Mouse (Mus musculus) hindbrain, embryonic 16.5 days (tissue): ENCODE measurements around the gene Map1b. TPM values are rescaled to one million over a fixed set of nuclear protein-coding genes. Genes with fewer than 3 reads are reported as not detected.

Experiments used
- ATAC-seq: fragments of 200-750 bp; cut with Nextera tagmentation; 2 replicates; pipeline ENCODE4 v1.8.0; 2017; ENCODE audit warnings: moderate TSS enrichment, moderate library complexity
- H3K27ac ChIP-seq: fragments of 300-500 bp; sonication (generic); 2 replicates; pipeline ENCODE4 v1.5.1; 2014; ENCODE audit warnings: low read depth, mild to moderate bottlenecking, control low read depth, low read length, moderate library complexity
- H3K27me3 ChIP-seq: fragments of 300-500 bp; sonication (generic); replicated peaks from 2 replicates; pipeline ENCODE4 v1.6.1; 2014; ENCODE audit warnings: low read length; ENCODE audit not compliant: control insufficient read depth, insufficient read depth
- H3K36me3 ChIP-seq: fragments of 300-500 bp; sonication (generic); 2 replicates; pipeline ENCODE4 v1.6.1; 2014; ENCODE audit warnings: mild to moderate bottlenecking, low read length, moderate library complexity, mixed read lengths; ENCODE audit not compliant: control insufficient read depth, insufficient read depth
- H3K4me1 ChIP-seq: fragments of 300-500 bp; sonication (generic); 2 replicates; pipeline ENCODE4 v1.6.1; 2014; ENCODE audit warnings: low read depth, low read length; ENCODE audit not compliant: control insufficient read depth, insufficient read depth
- H3K4me2 ChIP-seq: fragments of 300-500 bp; sonication (generic); 2 replicates; pipeline ENCODE4 v1.6.1; 2014; ENCODE audit warnings: mild to moderate bottlenecking, low read length, control low read depth, moderate library complexity
- H3K4me3 ChIP-seq: fragments of 300-500 bp; sonication (generic); 2 replicates; pipeline ENCODE4 v1.5.1; 2014; ENCODE audit warnings: mild to moderate bottlenecking, low read length, control low read depth, moderate library complexity
- H3K9ac ChIP-seq: fragments of 300-500 bp; sonication (generic); 2 replicates; pipeline ENCODE4 v1.6.1; 2014; ENCODE audit warnings: low read depth, mild to moderate bottlenecking, control low read depth, low read length, moderate library complexity
- H3K9me3 ChIP-seq: fragments of 300-500 bp; sonication (generic); 2 replicates; pipeline ENCODE4 v1.6.1; 2014; ENCODE audit warnings: mild to moderate bottlenecking, low read length, moderate library complexity; ENCODE audit not compliant: control insufficient read depth
- WGBS: fragments of 180-500 bp; shearing (Covaris S2); extraction: QIAGEN DNeasy Blood & Tissue Kit; methylation state at CpG from one replicate; pipeline ENCODE4 v1.1.7; 2014; 5-methylcytosine and 5-hydroxymethylcytosine counted together
- polyA plus RNA-seq: library from polyadenylated mRNA; unstranded; fragments of >200 nt; fragmentation: Nextera tagmentation; extraction: Ambion mirVana; gene quantifications from 2 replicates; pipeline ENCODE4 v1.2.1, GENCODE M21; 2015

The Map1b gene
- polyA plus RNA-seq, 1 experiment from 2014 or later = 2,195 TPM

- ATAC-seq = no peak
- Histone ChIP-seq H3K4me3 (peak overlapping the region; percentile 86), H3K9ac (peak overlapping the region; percentile 94), H3K4me1 (peaks cover 27% of the 10 kb centered on the region), H3K36me3 (no peaks in the 10 kb centered on the region), H3K27ac (peak overlapping the region; percentile 99), H3K9me3 (no peaks in the 10 kb centered on the region), H3K27me3 (no peaks in the 10 kb centered on the region), H3K4me2 (peak overlapping the region; percentile 89)
- WGBS = 4% methylated on average over 10 of the region's 10 CpGs
These were observed 2.4 kb downstream of the Map1b start for GRCm38 (mm10) chr13:99513990-99514389.

- H3K9me3 ChIP-seq = no peaks in the 10 kb centered on the region
These were observed 3.2 kb downstream of the Map1b start for GRCm38 (mm10) chr13:99513138-99513537.

DNA sequence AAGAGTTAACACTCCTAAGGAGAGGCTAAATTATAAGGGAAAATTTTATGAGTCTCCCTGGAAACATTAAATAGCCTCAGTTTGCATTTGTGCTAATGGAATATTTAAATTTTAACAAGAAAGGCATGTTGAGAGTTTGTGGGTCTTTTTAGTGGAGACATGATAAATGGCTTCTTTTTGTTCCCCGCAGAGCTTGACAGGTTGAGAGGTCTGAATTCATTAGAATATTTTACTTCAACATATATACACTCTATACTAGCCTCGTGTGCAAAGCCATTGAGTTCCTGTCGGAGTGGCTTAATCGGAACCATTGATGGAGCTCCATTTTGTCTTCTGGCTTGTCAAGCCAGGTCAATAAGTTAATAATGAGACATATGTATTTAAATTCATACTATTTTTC lies 6.4 kb downstream of the Map1b start:
- H3K27ac ChIP-seq = no peak overlapping the region
- H3K4me1 ChIP-seq = peaks cover 33% of the 10 kb centered on the region
- peak overlapping the region; percentile 47 for H3K4me2 ChIP-seq
- 24% methylated on average over 4 of the region's 4 CpGs for WGBS
- H3K36me3 ChIP-seq = peaks cover 21% of the 10 kb centered on the region
- H3K9ac ChIP-seq = no peak overlapping the region
- no peaks in the 10 kb centered on the region for H3K27me3 ChIP-seq
- no peak for ATAC-seq
- H3K9me3 ChIP-seq = no peaks in the 10 kb centered on the region
- no peak overlapping the region for H3K4me3 ChIP-seq

More at GRCm38 (mm10) chr13:99513138-99513537, 3.2 kb downstream of the Map1b start:
- H3K9ac ChIP-seq = peak overlapping the region; percentile 72
- peak; percentile 14; the same call in 1 of the 2 replicates for ATAC-seq
- peak overlapping the region; percentile 89 for H3K4me2 ChIP-seq
- H3K4me3 ChIP-seq = peak overlapping the region; percentile 86
- H3K36me3 ChIP-seq = peaks cover 3% of the 10 kb centered on the region; the same call in 1 of the 2 replicates
- H3K27ac ChIP-seq = peak overlapping the region; percentile 76
- no peaks in the 10 kb centered on the region for H3K27me3 ChIP-seq
- 0% methylated on average over 7 of the region's 7 CpGs for WGBS
- H3K4me1 ChIP-seq = peaks cover 33% of the 10 kb centered on the region

- 42% methylated on average over 2 of the region's 2 CpGs for WGBS
- peaks cover 21% of the 10 kb centered on the region for H3K36me3 ChIP-seq
- no peak overlapping the region for H3K4me3 ChIP-seq
- H3K4me1 ChIP-seq = peaks cover 56% of the 10 kb centered on the region
- H3K27me3 ChIP-seq = no peaks in the 10 kb centered on the region
- no peak overlapping the region for H3K9ac ChIP-seq
- H3K4me2 ChIP-seq = no peak overlapping the region
- no peak overlapping the region for H3K27ac ChIP-seq
- ATAC-seq = no peak
- H3K9me3 ChIP-seq = no peaks in the 10 kb centered on the region
These were observed 9.8 kb downstream of the Map1b start for GRCm38 (mm10) chr13:99506580-99506962.

DNA sequence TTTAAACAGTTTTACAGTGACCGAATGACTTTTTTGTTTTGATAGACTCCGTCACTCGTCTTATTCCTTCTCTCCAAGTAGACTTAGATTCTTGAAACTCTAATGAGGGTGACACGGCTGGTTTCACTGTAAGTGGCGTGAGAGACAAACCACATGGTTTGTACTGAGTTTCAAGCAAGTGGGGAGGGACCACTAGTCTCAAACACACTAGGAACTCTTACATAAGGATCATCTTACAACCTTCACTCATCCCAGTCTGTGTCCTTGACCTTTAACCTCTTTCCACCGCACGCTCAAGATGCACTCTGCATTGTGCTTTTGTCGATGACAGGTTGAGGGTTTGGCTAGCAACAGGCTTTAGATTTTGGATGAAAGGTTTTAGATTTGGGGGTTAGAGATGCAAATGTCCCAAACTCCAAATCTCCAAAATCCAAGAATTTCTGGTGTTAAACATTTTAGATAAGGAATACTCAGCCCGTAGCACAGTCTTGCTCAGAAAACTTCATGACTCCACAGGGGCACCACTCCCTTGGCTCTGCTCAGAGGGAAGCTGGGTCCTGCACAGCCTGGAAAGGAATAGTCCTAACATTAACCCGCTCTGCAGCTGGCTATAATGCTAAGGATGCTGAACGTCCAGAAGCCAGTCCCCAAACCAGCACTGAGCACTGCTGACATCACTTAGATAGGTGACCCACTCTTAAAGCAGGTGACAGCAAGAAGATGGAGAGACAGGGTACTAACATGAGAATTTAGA lies 10.3 kb downstream of the Map1b start:
- ATAC-seq = no peak
- Histone ChIP-seq H3K9me3 (no peaks in the 10 kb centered on the region), H3K4me1 (peaks cover 56% of the 10 kb centered on the region), H3K36me3 (peaks cover 21% of the 10 kb centered on the region), H3K4me3 (no peak overlapping the region), H3K9ac (no peak overlapping the region), H3K27ac (no peak overlapping the region), H3K27me3 (no peaks in the 10 kb centered on the region), H3K4me2 (no peak overlapping the region)
- 75% methylated on average over 11 of the region's 11 CpGs for WGBS

DNA sequence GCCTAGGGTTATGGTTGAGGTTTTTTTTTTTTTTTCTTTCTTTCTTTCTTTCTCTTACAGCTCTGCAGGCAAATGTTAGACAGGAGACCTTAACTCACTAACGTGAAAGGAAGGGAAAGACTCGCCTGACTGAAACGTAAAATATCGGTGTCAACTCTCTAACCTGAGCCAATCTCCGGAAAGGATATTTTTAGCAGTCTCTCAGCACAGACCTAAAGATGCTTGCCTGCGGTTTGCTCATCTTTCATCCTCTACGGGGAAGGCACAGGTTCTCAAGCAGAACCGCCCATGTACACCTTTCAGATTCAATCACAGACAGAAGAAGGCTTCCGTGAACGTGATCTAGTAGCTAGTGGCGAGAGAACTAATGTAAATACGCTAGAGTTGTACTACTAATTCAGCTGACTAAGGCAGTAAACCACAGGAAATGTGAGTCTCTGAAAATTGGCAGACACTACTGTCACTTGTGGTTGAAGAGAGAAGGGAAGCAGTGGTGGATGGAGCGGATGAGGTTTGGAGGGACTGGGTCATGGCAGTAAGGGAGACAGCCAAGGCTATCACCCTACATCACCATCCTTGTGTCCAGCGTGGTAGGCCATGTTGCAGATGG lies 12.9 kb downstream of the Map1b start:
- H3K36me3 ChIP-seq = peaks cover 21% of the 10 kb centered on the region
- 78% methylated on average over 14 of the region's 14 CpGs for WGBS
- peaks cover 49% of the 10 kb centered on the region for H3K4me1 ChIP-seq
- H3K27me3 ChIP-seq = no peaks in the 10 kb centered on the region
- H3K4me3 ChIP-seq = no peak overlapping the region
- no peaks in the 10 kb centered on the region for H3K9me3 ChIP-seq
- no peak for ATAC-seq
- H3K4me2 ChIP-seq = no peak overlapping the region; the same call in 1 of the 2 replicates
- H3K27ac ChIP-seq = no peak overlapping the region
- H3K9ac ChIP-seq = no peak overlapping the region

DNA sequence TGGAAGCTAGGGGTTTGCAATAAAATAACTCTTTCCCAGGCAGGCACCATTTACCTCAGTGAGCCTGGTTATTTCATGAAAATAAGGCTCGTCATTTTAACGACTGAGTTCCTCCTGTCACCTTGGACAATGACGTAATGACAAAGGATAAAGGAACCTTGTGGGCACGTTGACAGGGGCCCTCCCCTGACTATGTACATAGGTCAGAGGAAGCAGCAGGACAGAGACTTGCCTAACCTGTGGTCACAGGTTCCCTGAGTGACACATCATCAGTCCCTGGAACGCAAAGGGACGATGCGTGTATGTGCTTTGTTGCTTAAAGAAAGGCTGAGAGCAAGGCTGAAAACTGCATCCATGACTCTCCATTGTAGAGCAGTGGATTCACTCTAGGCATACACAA lies 13.4 kb downstream of the Map1b start:
- Histone ChIP-seq H3K27ac (no peak overlapping the region), H3K36me3 (peaks cover 16% of the 10 kb centered on the region), H3K27me3 (no peaks in the 10 kb centered on the region), H3K4me3 (no peak overlapping the region), H3K4me2 (peak overlapping the region; percentile 24; the same call in 1 of the 2 replicates), H3K9me3 (no peaks in the 10 kb centered on the region), H3K9ac (peak overlapping the region; percentile 51; the same call in 1 of the 2 replicates), H3K4me1 (peaks cover 44% of the 10 kb centered on the region)
- WGBS = 30% methylated on average over 7 of the region's 7 CpGs
- ATAC-seq = no peak

DNA sequence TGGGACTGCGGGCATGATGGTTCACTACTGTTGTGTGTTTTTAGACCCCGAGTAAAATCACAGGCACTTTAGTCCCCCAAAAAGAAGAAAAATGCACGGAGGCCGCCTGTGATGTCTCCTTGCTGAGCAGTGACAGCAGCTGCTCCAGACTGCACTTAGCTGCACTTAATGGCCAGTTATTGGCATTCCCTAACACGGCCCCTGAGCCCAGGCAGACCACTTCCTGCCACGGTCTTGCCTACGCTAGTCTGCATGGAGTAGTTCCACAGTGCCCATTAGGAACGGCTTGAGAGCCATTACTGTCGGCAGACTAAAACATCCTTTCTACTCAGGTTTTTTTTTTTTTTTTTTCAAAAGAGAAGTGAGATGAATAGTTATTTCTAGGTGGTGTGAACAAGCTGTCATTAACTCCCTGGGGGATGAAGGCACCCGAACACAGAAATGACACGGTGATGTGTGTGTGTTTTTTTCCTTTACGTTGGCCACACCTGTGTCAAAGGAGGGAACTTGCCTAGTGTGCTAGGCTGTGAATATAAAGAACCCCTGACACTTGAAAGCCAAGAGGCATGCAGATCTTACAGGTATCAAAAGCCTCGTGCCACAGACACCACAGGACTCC lies 14.1 kb downstream of the Map1b start:
- H3K4me1 ChIP-seq = peaks cover 44% of the 10 kb centered on the region
- H3K36me3 ChIP-seq = peaks cover 12% of the 10 kb centered on the region
- H3K27ac ChIP-seq = no peak overlapping the region
- no peaks in the 10 kb centered on the region for H3K9me3 ChIP-seq
- H3K4me2 ChIP-seq = peak overlapping the region; percentile 24
- peak overlapping the region; percentile 51; the same call in 1 of the 2 replicates for H3K9ac ChIP-seq
- no peaks in the 10 kb centered on the region for H3K27me3 ChIP-seq
- no peak overlapping the region for H3K4me3 ChIP-seq
- WGBS = 28% methylated on average over 13 of the region's 13 CpGs
- peak; percentile 41; the same call in 1 of the 2 replicates for ATAC-seq

DNA sequence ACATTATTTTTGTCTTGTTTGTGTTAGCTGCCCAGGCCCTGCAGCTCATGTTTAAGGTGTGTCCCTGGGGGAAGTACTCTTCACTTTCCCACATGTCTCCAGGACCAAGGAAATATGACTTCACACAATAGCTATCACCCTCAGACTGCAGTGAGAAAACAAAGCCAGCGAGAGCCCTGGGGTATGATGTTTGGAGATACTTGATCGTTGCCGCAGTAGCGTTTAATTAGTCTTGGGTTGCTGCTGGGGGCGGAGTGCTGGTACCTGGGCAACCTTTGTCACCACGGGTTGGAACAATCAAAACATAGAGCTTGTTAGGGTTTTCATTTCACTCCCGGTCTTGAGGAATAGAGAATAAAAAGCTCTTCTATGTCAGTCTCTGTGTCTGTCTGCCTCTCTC lies 14.9 kb downstream of the Map1b start:
- H3K4me3 ChIP-seq = no peak overlapping the region
- H3K4me2 ChIP-seq = no peak overlapping the region
- no peak for ATAC-seq
- peaks cover 7% of the 10 kb centered on the region; the same call in 1 of the 2 replicates for H3K36me3 ChIP-seq
- WGBS = 9% methylated on average over 7 of the region's 7 CpGs
- H3K9me3 ChIP-seq = no peaks in the 10 kb centered on the region
- H3K9ac ChIP-seq = peak overlapping the region; percentile 35; the same call in 1 of the 2 replicates
- H3K27ac ChIP-seq = no peak overlapping the region
- peaks cover 44% of the 10 kb centered on the region for H3K4me1 ChIP-seq
- no peaks in the 10 kb centered on the region for H3K27me3 ChIP-seq
